Mouse (Mus musculus): ENCODE data around the gene Shroom1. TPM values are rescaled to one million over a fixed set of nuclear protein-coding genes. Genes with fewer than 3 reads are reported as not detected.

The Shroom1 gene
- polyA plus RNA-seq, 1 experiment from 2014 or later: 2.4 TPM

- H3K4me2 ChIP-seq (replicated peaks): peak within 1 kb of the TSS; percentile 51
- no peaks in the 10 kb centered on the region for H3K9me3 ChIP-seq
- no peak within 1 kb of the TSS for H3K9ac ChIP-seq (replicated peaks)
- no peaks in the 10 kb centered on the region for H3K36me3 ChIP-seq
- H3K4me3 ChIP-seq: peak within 1 kb of the TSS; percentile 28
- no peak within 1 kb of the TSS for H3K27ac ChIP-seq (replicated peaks)
- peaks cover 29% of the 10 kb centered on the region for H3K4me1 ChIP-seq
- peak; percentile 81 for ATAC-seq (ENCODE audit: low FRiP score, low read depth)
- H3K27me3 ChIP-seq: peaks cover 90% of the 10 kb centered on the region
- WGBS: 3% methylated on average over 29 of the region's 29 CpGs
These were observed 13.1 kb downstream of the Shroom1 start, which contains the start of gene Gm9837 for GRCm38 (mm10) chr11:53469968-53470695. TSS of gene Gm9837 (minus strand) at chr11:53470479.

- WGBS: 81% methylated on average over 3 of the region's 3 CpGs
- H3K9ac ChIP-seq (replicated peaks): no peak overlapping the region
These were observed 15.7 kb downstream of the Shroom1 start for GRCm38 (mm10) chr11:53472709-53473108.

GRCm38 (mm10) chr11:53475620-53476019 is 18.6 kb downstream of the Shroom1 start:
- Histone ChIP-seq H3K27me3 (peaks cover 89% of the 10 kb centered on the region), H3K9me3 (peaks cover 4% of the 10 kb centered on the region; the same call in 1 of the 2 replicates), H3K4me1 (peaks cover 35% of the 10 kb centered on the region), H3K36me3 (no peaks in the 10 kb centered on the region), H3K9ac (replicated peaks) (no peak overlapping the region), H3K27ac (replicated peaks) (peak overlapping the region; percentile 52), H3K4me2 (replicated peaks) (peak overlapping the region; percentile 46), H3K4me3 (no peak overlapping the region)
- ATAC-seq (ENCODE audit: low FRiP score, low read depth): no peak
- WGBS: 12% methylated on average over 8 of the region's 8 CpGs

More at GRCm38 (mm10) chr11:53472709-53473108, 15.7 kb downstream of the Shroom1 start:
- no peak overlapping the region for H3K4me2 ChIP-seq (replicated peaks)
- no peaks in the 10 kb centered on the region for H3K9me3 ChIP-seq
- ATAC-seq (ENCODE audit: low FRiP score, low read depth): no peak
- peaks cover 33% of the 10 kb centered on the region for H3K4me1 ChIP-seq
- H3K4me3 ChIP-seq: no peak overlapping the region
- no peak overlapping the region for H3K27ac ChIP-seq (replicated peaks)
- H3K27me3 ChIP-seq: peaks cover 84% of the 10 kb centered on the region
- H3K36me3 ChIP-seq: no peaks in the 10 kb centered on the region

GRCm38 (mm10) chr11:53477833-53478232 is 20.8 kb downstream of the Shroom1 start:
- H3K27me3 ChIP-seq: peaks cover 89% of the 10 kb centered on the region

DNA sequence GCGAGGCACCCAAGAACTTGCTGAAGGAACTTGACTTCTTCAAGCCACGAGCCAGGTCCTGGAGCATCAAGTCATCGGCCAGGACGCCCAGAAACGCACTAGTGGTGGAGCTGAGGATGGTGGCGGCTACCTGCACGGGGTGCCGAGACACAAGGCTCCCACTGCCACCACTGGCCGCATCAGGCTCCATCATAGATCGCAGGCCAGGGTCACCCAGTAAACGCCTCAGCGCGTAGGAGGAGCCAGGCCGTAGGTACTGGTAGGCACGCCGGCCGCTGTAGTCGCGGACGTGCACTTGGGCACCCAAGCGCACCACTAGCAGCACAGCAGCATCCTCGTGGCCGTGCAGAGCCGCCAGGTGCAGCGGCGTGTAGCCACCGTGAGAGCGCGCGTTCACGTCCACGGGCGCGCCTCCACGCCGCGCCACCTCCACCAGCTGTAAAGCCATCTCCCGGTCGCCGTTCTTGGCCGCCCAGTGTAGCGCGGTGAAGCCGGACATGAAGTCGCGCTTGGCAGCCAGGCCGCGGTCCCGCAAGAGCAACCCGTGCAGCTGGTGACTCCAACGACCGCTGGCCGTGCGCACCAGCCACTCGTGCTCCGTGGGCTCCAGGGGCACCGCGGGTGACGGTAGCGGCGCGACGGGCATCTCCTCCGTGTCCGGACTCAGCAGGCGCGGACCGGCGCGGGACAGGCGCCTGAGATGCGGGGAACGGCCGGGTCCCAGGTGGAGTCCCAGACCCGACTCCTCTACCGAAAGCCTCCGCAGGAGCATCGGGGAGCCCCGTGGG is 21.6 kb downstream of the Shroom1 start:
- Histone ChIP-seq H3K4me2 (replicated peaks) (peak overlapping the region; percentile 59), H3K4me1 (peaks cover 30% of the 10 kb centered on the region), H3K27me3 (peaks cover 89% of the 10 kb centered on the region), H3K9me3 (peaks cover 4% of the 10 kb centered on the region; the same call in 1 of the 2 replicates), H3K9ac (replicated peaks) (peak overlapping the region; percentile 28; the same call in 1 of the 2 replicates), H3K27ac (replicated peaks) (no peak overlapping the region), H3K36me3 (no peaks in the 10 kb centered on the region), H3K4me3 (peak overlapping the region; percentile 43)
- ATAC-seq (ENCODE audit: low FRiP score, low read depth): no peak
- 6% methylated on average over 79 of the region's 79 CpGs for WGBS

More at GRCm38 (mm10) chr11:53477833-53478232, 20.8 kb downstream of the Shroom1 start:
- peaks cover 4% of the 10 kb centered on the region; the same call in 1 of the 2 replicates for H3K9me3 ChIP-seq
- no peak overlapping the region for H3K9ac ChIP-seq (replicated peaks)
- H3K36me3 ChIP-seq: no peaks in the 10 kb centered on the region
- H3K4me2 ChIP-seq (replicated peaks): no peak overlapping the region
- ATAC-seq (ENCODE audit: low FRiP score, low read depth): no peak
- H3K27ac ChIP-seq (replicated peaks): no peak overlapping the region
- WGBS: 36% methylated on average over 7 of the region's 7 CpGs
- peaks cover 30% of the 10 kb centered on the region for H3K4me1 ChIP-seq
- no peak overlapping the region for H3K4me3 ChIP-seq

- H3K9ac ChIP-seq (replicated peaks): peak overlapping the region; percentile 28; the same call in 1 of the 2 replicates
- peak; percentile 49; the same call in 1 of the 2 replicates for ATAC-seq (ENCODE audit: low FRiP score, low read depth)
- H3K4me1 ChIP-seq: peaks cover 30% of the 10 kb centered on the region
- peaks cover 87% of the 10 kb centered on the region for H3K27me3 ChIP-seq
- 2% methylated on average over 60 of the region's 62 CpGs for WGBS
- peak overlapping the region; percentile 59 for H3K4me2 ChIP-seq (replicated peaks)
- peaks cover 4% of the 10 kb centered on the region; the same call in 1 of the 2 replicates for H3K9me3 ChIP-seq
- no peak overlapping the region for H3K27ac ChIP-seq (replicated peaks)
- H3K4me3 ChIP-seq: peak overlapping the region; percentile 43
- H3K36me3 ChIP-seq: no peaks in the 10 kb centered on the region
These were observed 22.3 kb downstream of the Shroom1 start for GRCm38 (mm10) chr11:53479171-53479782.

DNA sequence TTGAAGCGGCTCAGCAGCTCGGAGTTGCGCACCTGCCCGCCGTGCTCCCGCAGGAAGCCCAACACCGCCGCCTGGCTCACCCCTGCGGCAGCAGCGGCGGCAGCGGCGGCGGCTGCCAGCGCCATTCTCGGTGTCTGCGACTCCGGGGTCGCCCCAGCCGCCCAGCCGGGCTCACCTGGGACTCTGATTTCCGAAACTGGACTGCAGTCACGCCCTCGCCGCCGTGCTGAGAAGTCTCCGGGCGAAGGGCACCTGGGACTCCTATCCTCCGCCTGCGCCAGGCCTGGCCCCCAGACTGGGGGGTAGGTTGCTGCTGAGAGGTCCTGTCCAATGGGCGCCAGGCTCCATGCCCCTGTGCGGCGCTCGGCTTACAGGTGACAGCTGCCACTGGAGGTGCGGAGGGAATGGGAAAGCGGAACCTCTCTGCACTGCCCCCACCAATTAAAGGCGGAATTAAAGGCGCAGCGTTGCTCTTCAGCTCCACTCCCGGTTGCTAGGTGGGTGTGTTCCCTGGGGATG is 22.8 kb downstream of the Shroom1 start, which contains the start of the genes Gm9945 and Sowaha:
Gm9945 (plus strand) TSS at position 384 of the 519 bp plus-strand sequence.
Sowaha (minus strand) TSS at position 492 of the 519 bp plus-strand sequence.
- 5% methylated on average over 34 of the region's 40 CpGs for WGBS
- H3K36me3 ChIP-seq: no peaks in the 10 kb centered on the region
- peaks cover 82% of the 10 kb centered on the region for H3K27me3 ChIP-seq
- peaks cover 30% of the 10 kb centered on the region for H3K4me1 ChIP-seq
- ATAC-seq (ENCODE audit: low FRiP score, low read depth): no peak
- peak within 1 kb of the TSS; percentile 59 for H3K4me2 ChIP-seq (replicated peaks)
- H3K9ac ChIP-seq (replicated peaks): peak within 1 kb of the TSS; percentile 28; the same call in 1 of the 2 replicates
- peak within 1 kb of the TSS; percentile 43 for H3K4me3 ChIP-seq
- no peak within 1 kb of the TSS for H3K27ac ChIP-seq (replicated peaks)
- H3K9me3 ChIP-seq: peaks cover 4% of the 10 kb centered on the region; the same call in 1 of the 2 replicates

DNA sequence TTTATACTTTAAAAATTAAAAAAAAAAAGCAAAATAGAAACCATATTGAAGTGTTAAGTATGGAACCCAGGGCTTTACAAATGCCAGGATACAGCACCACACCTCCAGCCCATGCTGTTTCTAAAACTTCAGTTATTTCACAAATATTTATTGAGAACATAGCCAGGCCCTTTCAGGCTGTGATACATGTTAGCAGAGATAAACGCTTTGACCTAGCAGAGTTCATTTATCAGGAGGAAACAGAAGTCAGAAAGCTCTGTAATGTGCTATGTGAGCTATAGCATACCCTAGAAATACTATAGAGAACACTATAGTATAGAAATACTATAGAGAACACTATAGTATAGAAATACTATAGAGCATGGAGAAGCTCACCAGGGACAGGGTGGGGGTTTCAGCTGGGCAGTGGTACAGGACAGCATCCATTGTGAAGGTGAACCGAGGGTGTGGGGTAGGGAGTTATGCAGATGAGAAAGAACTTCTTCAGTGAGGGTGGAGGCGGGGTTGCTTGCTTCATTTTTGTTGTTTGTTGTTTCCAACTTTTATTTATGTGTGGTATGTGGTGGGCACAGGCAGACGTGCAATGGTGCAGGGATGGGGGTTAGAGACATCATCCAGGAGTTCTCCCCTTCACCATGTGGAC is 24.2 kb downstream of the Shroom1 start:
- Histone ChIP-seq H3K27me3 (peaks cover 79% of the 10 kb centered on the region), H3K4me1 (peaks cover 20% of the 10 kb centered on the region), H3K9me3 (peaks cover 4% of the 10 kb centered on the region; the same call in 1 of the 2 replicates), H3K9ac (replicated peaks) (no peak overlapping the region), H3K4me3 (no peak overlapping the region), H3K4me2 (replicated peaks) (no peak overlapping the region), H3K36me3 (no peaks in the 10 kb centered on the region), H3K27ac (replicated peaks) (no peak overlapping the region)
- no peak for ATAC-seq (ENCODE audit: low FRiP score, low read depth)
- WGBS: 76% methylated on average over 4 of the region's 4 CpGs

DNA sequence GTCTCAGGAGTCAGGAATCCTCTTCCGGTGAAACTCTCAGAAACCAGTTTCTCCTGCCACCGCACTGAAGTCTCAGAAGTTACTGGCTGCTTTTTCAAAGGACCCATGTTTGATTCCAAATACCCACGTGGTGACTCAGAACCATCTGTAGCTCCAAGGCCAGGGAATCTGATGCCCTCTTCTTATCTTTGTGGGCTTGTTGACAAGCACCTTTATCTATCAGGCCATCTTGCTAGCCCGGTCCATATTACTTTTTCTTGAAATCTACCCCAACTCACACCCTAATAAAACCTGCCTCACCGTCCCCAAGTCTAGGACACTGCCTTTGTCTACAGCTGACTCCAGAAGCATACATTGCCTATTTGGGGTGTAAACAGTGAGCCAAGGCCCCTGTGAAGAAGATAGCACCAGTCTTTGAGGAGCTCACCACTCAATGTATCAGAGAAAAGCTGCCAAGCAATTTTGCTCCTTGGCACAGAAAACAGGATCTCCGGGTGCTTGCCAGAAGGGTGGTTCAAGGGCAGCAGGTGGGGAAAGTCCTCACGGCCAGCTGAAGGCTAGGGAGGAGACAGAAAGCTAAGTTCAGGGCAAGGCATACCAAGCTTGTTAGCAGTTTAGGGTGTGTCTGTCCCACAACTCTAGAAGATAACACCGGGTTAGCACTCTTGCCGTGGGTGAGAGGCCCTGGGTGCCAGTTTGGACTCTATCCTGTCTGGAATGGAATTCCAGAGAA is 26.3 kb downstream of the Shroom1 start:
- H3K9me3 ChIP-seq: peaks cover 4% of the 10 kb centered on the region; the same call in 1 of the 2 replicates
- no peaks in the 10 kb centered on the region for H3K36me3 ChIP-seq
- WGBS: 82% methylated on average over 9 of the region's 9 CpGs
- no peak for ATAC-seq (ENCODE audit: low FRiP score, low read depth)
- H3K4me3 ChIP-seq: no peak overlapping the region
- peaks cover 84% of the 10 kb centered on the region for H3K27me3 ChIP-seq
- no peak overlapping the region for H3K27ac ChIP-seq (replicated peaks)
- no peak overlapping the region for H3K9ac ChIP-seq (replicated peaks)
- peaks cover 27% of the 10 kb centered on the region for H3K4me1 ChIP-seq
- H3K4me2 ChIP-seq (replicated peaks): no peak overlapping the region

DNA sequence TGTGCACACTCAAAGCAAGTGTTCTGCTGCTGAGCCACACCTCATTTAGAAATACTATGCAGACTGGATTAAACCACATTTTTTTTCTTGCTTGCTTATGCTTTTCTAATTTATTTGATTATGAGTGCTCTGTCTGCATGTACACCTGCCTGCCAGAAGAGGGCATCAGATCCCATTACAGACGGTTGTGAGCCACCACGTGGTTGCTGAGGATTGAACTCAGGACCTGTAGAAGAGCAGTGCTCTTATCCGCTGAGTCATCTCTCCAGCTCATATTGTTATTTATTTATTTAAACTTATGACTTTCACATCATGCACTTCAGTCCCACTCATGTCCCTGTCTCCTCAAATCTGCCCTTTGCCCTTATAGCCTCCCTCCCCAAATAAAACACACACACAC is 28.7 kb downstream of the Shroom1 start:
- ATAC-seq (ENCODE audit: low FRiP score, low read depth): no peak
- Histone ChIP-seq H3K4me2 (replicated peaks) (no peak overlapping the region), H3K36me3 (no peaks in the 10 kb centered on the region), H3K4me1 (peaks cover 9% of the 10 kb centered on the region), H3K27ac (replicated peaks) (no peak overlapping the region), H3K9ac (replicated peaks) (no peak overlapping the region), H3K4me3 (no peak overlapping the region), H3K9me3 (no peaks in the 10 kb centered on the region), H3K27me3 (peaks cover 81% of the 10 kb centered on the region)
- WGBS: 41% methylated on average over 3 of the region's 3 CpGs

Measured in midbrain, embryonic 12.5 days (tissue).